Mouse (Mus musculus) urinary bladder, postnatal 14 days (tissue): Measurements from ENCODE around the gene Mapk10.
"Not testable (repeated sequence)": the region's sequence is repeated elsewhere in the genome, so short reads cannot be mapped to it uniquely, and the experiment has no call there.

Source experiments
- DNase-seq: peaks from one replicate; pipeline ENCODE4 v3.0.0; 2021; ENCODE audit warnings: low spot score

The Mapk10 gene

GRCm38 (mm10) chr5:102964396-102964795 lies 246.7 kb downstream of the Mapk10 start:
- no peak for DNase-seq

GRCm38 (mm10) chr5:102953414-102953813 lies 257.7 kb downstream of the Mapk10 start:
- DNase-seq, result no peak

- DNase-seq, result no peak
Measured at GRCm38 (mm10) chr5:102952918-102953317, 258.2 kb downstream of the Mapk10 start.

- no peak for DNase-seq
Measured at GRCm38 (mm10) chr5:102947061-102947711, 263.9 kb downstream of the Mapk10 start.

- DNase-seq, result no peak
Measured at GRCm38 (mm10) chr5:102946625-102947024, 264.5 kb downstream of the Mapk10 start.

GRCm38 (mm10) chr5:102943864-102944630 lies 267.1 kb downstream of the Mapk10 start:
- DNase-seq, result not testable (repeated sequence)

- no peak for DNase-seq
Measured at GRCm38 (mm10) chr5:102930161-102930560, 281.0 kb downstream of the Mapk10 start.

- DNase-seq, result no peak
Measured at GRCm38 (mm10) chr5:102926786-102927185, 284.3 kb downstream of the Mapk10 start.

- DNase-seq, result no peak
Measured at GRCm38 (mm10) chr5:102920199-102920598, 290.9 kb downstream of the Mapk10 start.

GRCm38 (mm10) chr5:102905441-102906211 lies 305.5 kb downstream of the Mapk10 start:
- no peak for DNase-seq

- DNase-seq, result no peak
Measured at GRCm38 (mm10) chr5:102904066-102904465, 307.1 kb downstream of the Mapk10 start.

GRCm38 (mm10) chr5:102903487-102903886 lies 307.6 kb downstream of the Mapk10 start:
- DNase-seq, result no peak

GRCm38 (mm10) chr5:102901176-102901575 lies 310.0 kb downstream of the Mapk10 start:
- DNase-seq, result no peak

GRCm38 (mm10) chr5:102899680-102900215 lies 311.4 kb downstream of the Mapk10 start:
- no peak for DNase-seq

GRCm38 (mm10) chr5:102898301-102898700 lies 312.8 kb downstream of the Mapk10 start:
- DNase-seq, result no peak

- no peak for DNase-seq
Measured at GRCm38 (mm10) chr5:102892226-102892625, 318.9 kb downstream of the Mapk10 start.

GRCm38 (mm10) chr5:102889163-102889488 lies 322.0 kb downstream of the Mapk10 start:
- DNase-seq, result no peak

- no peak for DNase-seq
Measured at GRCm38 (mm10) chr5:102888482-102889162, 322.5 kb downstream of the Mapk10 start.

- no peak for DNase-seq
Measured at GRCm38 (mm10) chr5:102875628-102876027, 335.5 kb downstream of the Mapk10 start.

GRCm38 (mm10) chr5:102874605-102875298 lies 336.4 kb downstream of the Mapk10 start:
- peak; percentile 65 for DNase-seq

- not testable (repeated sequence) for DNase-seq
Measured at GRCm38 (mm10) chr5:102872996-102873395, 338.1 kb downstream of the Mapk10 start.
